Mouse (Mus musculus) liver, postnatal 0 days (tissue): Measurements from ENCODE around the gene Slc25a51. TPM values are rescaled to one million over a fixed set of nuclear protein-coding genes. Genes with fewer than 3 reads are reported as not detected.

Source experiments
- ATAC-seq: fragments of 200-750 bp; cut with Nextera tagmentation; 2 replicates; pipeline ENCODE4 v1.8.0; 2017; ENCODE audit warnings: mild to moderate bottlenecking, moderate library complexity
- DNase-seq: peaks from one replicate; pipeline ENCODE4 v3.0.0-alpha.2; 2016
- H3K27ac ChIP-seq: fragments of 300-500 bp; sonication (generic); 2 replicates; pipeline ENCODE4 v1.5.1; 2014; ENCODE audit warnings: antibody characterized with exemption, moderate library complexity, mild to moderate bottlenecking, low read depth
- H3K27me3 ChIP-seq: fragments of 300-500 bp; sonication (generic); 2 replicates; pipeline ENCODE4 v1.6.1; 2014; ENCODE audit warnings: low read length, control low read depth, mixed read lengths; ENCODE audit not compliant: insufficient read depth
- H3K36me3 ChIP-seq: fragments of 300-500 bp; sonication (generic); replicated peaks from 2 replicates; pipeline ENCODE4 v1.6.1; 2014; ENCODE audit warnings: mild to moderate bottlenecking, control low read depth, low read length, moderate library complexity, mixed read lengths; ENCODE audit not compliant: insufficient read depth
- H3K4me1 ChIP-seq: fragments of 300-500 bp; sonication (generic); 2 replicates; pipeline ENCODE4 v1.6.1; 2014; ENCODE audit warnings: antibody characterized with exemption, mild to moderate bottlenecking, control low read depth; ENCODE audit not compliant: insufficient read depth
- H3K4me2 ChIP-seq: fragments of 300-500 bp; sonication (generic); 2 replicates; pipeline ENCODE4 v1.6.1; 2014; ENCODE audit warnings: low read depth, mild to moderate bottlenecking, low read length, moderate library complexity, mixed read lengths
- H3K4me3 ChIP-seq: fragments of 300-500 bp; sonication (generic); 2 replicates; pipeline ENCODE4 v1.5.1; 2014; ENCODE audit warnings: low read depth, low read length
- H3K9ac ChIP-seq: fragments of 300-500 bp; sonication (generic); replicated peaks from 2 replicates; pipeline ENCODE4 v1.6.1; 2014; ENCODE audit warnings: mild to moderate bottlenecking, moderate library complexity
- H3K9me3 ChIP-seq: fragments of 300-500 bp; sonication (generic); 2 replicates; pipeline ENCODE4 v1.6.1; 2016; ENCODE audit warnings: mild to moderate bottlenecking, control low read depth, low read length, mixed read lengths
- CTCF ChIP-seq: sonication (generic); IDR thresholded peaks from 2 replicates; pipeline ENCODE4 v1.5.1; 2016; ENCODE audit warnings: antibody characterized with exemption, low read depth
- EP300 ChIP-seq: IDR thresholded peaks from 2 replicates; pipeline ENCODE4 v1.6.1; 2016; ENCODE audit warnings: antibody characterized with exemption, low read depth, mild to moderate bottlenecking
- WGBS: fragments of 180-500 bp; shearing (Covaris S2); extraction: QIAGEN DNeasy Blood & Tissue Kit; methylation state at CpG from one replicate; pipeline ENCODE4 v1.1.7; 2014; ENCODE audit not compliant: insufficient replicate concordance; 5-methylcytosine and 5-hydroxymethylcytosine counted together
- polyA plus RNA-seq: library from polyadenylated mRNA; unstranded; fragments of >200 nt; fragmentation: Nextera tagmentation; extraction: Ambion mirVana; gene quantifications from 2 replicates; pipeline ENCODE4 v1.2.1, GENCODE M21; 2015

The Slc25a51 gene
- polyA plus RNA-seq, 1 experiment from 2014 or later, result 41.0 TPM

GRCm38 (mm10) chr4:45420733-45421132 is 12.2 kb upstream of the Slc25a51 start:
- no peak for ATAC-seq
- H3K4me3 ChIP-seq, result no peak overlapping the region
- H3K4me2 ChIP-seq, result no peak overlapping the region
- 64% methylated on average over 3 of the region's 3 CpGs for WGBS
- H3K9me3 ChIP-seq, result no peaks in the 10 kb centered on the region; the same call in 1 of the 2 replicates
- no peak overlapping the region; the same call in 1 of the 2 replicates for H3K9ac ChIP-seq
- H3K4me1 ChIP-seq, result peaks cover 9% of the 10 kb centered on the region; the same call in 1 of the 2 replicates
- H3K36me3 ChIP-seq, result peaks cover 12% of the 10 kb centered on the region
- H3K27ac ChIP-seq, result no peak overlapping the region
- DNase-seq, result no peak
- no peak for TF ChIP-seq CTCF
- H3K27me3 ChIP-seq, result peaks cover 7% of the 10 kb centered on the region; the same call in 1 of the 2 replicates

- peaks cover 12% of the 10 kb centered on the region for H3K36me3 ChIP-seq
- no peak for TF ChIP-seq CTCF
- TF ChIP-seq EP300, result no peak
- no peak overlapping the region for H3K9ac ChIP-seq
- 89% methylated on average over 4 of the region's 4 CpGs for WGBS
- H3K4me3 ChIP-seq, result no peak overlapping the region
- peaks cover 9% of the 10 kb centered on the region; the same call in 1 of the 2 replicates for H3K4me1 ChIP-seq
- no peaks in the 10 kb centered on the region; the same call in 1 of the 2 replicates for H3K9me3 ChIP-seq
- H3K4me2 ChIP-seq, result no peak overlapping the region
- no peak overlapping the region for H3K27ac ChIP-seq
- H3K27me3 ChIP-seq, result peaks cover 12% of the 10 kb centered on the region; the same call in 1 of the 2 replicates
- no peak for ATAC-seq
- DNase-seq, result no peak
Measured at GRCm38 (mm10) chr4:45419051-45419450, 10.5 kb upstream of the Slc25a51 start.

GRCm38 (mm10) chr4:45418229-45418950 is 9.8 kb upstream of the Slc25a51 start:
- peak; percentile 76 for DNase-seq
- H3K9ac ChIP-seq, result no peak overlapping the region
- TF ChIP-seq CTCF (peak; percentile 85), EP300 (no peak)
- H3K4me1 ChIP-seq, result peaks cover 10% of the 10 kb centered on the region; the same call in 1 of the 2 replicates
- H3K9me3 ChIP-seq, result no peaks in the 10 kb centered on the region; the same call in 1 of the 2 replicates
- H3K36me3 ChIP-seq, result peaks cover 12% of the 10 kb centered on the region; the same call in 1 of the 2 replicates
- no peak for ATAC-seq
- WGBS, result 34% methylated on average over 11 of the region's 11 CpGs
- peaks cover 12% of the 10 kb centered on the region; the same call in 1 of the 2 replicates for H3K27me3 ChIP-seq
- H3K4me3 ChIP-seq, result no peak overlapping the region
- no peak overlapping the region for H3K4me2 ChIP-seq
- H3K27ac ChIP-seq, result no peak overlapping the region

GRCm38 (mm10) chr4:45416314-45416713 is 7.7 kb upstream of the Slc25a51 start:
- no peak overlapping the region for H3K27ac ChIP-seq
- TF ChIP-seq CTCF (no peak), EP300 (no peak)
- H3K27me3 ChIP-seq, result peaks cover 12% of the 10 kb centered on the region; the same call in 1 of the 2 replicates
- DNase-seq (no peak), ATAC-seq (no peak)
- H3K4me1 ChIP-seq, result peaks cover 13% of the 10 kb centered on the region; the same call in 1 of the 2 replicates
- H3K4me2 ChIP-seq, result no peak overlapping the region
- no peaks in the 10 kb centered on the region; the same call in 1 of the 2 replicates for H3K9me3 ChIP-seq
- no peak overlapping the region for H3K9ac ChIP-seq
- no peak overlapping the region for H3K4me3 ChIP-seq
- 69% methylated on average over 7 of the region's 7 CpGs for WGBS
- H3K36me3 ChIP-seq, result no peaks in the 10 kb centered on the region

- no peak overlapping the region for H3K4me3 ChIP-seq
- ATAC-seq, result peak; percentile 74
- 64% methylated on average over 9 of the region's 9 CpGs for WGBS
- TF ChIP-seq EP300 (peak; percentile 95), CTCF (no peak)
- H3K9me3 ChIP-seq, result no peaks in the 10 kb centered on the region; the same call in 1 of the 2 replicates
- H3K4me2 ChIP-seq, result no peak overlapping the region
- peaks cover 8% of the 10 kb centered on the region; the same call in 1 of the 2 replicates for H3K4me1 ChIP-seq
- no peaks in the 10 kb centered on the region for H3K36me3 ChIP-seq
- no peak overlapping the region for H3K9ac ChIP-seq
- peak; percentile 50 for DNase-seq
- H3K27ac ChIP-seq, result peak overlapping the region; percentile 1; the same call in 1 of the 2 replicates
- H3K27me3 ChIP-seq, result peaks cover 12% of the 10 kb centered on the region; the same call in 1 of the 2 replicates
Measured at GRCm38 (mm10) chr4:45413674-45414338, 5.2 kb upstream of the Slc25a51 start.
